Mouse (Mus musculus) brain, embryonic 14.5 days (tissue): ENCODE data around the gene Slc25a54.

ENCODE experiments used
- CTCF ChIP-seq: fragments of 200-500 bp; IDR thresholded peaks from 2 replicates; pipeline ENCODE4 v1.5.1; 2012; ENCODE audit warnings: inconsistent platforms, mild to moderate bottlenecking, moderate library complexity, borderline replicate concordance; ENCODE audit not compliant: insufficient read depth, insufficient read length; ENCODE audit errors: extremely low read depth
- POLR2A ChIP-seq: fragments of 200-500 bp; IDR thresholded peaks from 2 replicates; pipeline ENCODE4 v1.6.1; 2012; ENCODE audit warnings: mild to moderate bottlenecking, inconsistent platforms, borderline replicate concordance; ENCODE audit not compliant: poor library complexity, insufficient read depth, insufficient read length, severe bottlenecking; ENCODE audit errors: extremely low read depth

- TF ChIP-seq CTCF: no peak
- TF ChIP-seq POLR2A: no peak
Measured at GRCm38 (mm10) chr3:109155926-109156669, 75.8 kb downstream of the Slc25a54 start.
